Mouse (Mus musculus) liver, postnatal 0 days (tissue): ENCODE data around the gene Gm12695.
A peak's percentile ranks its signal among the peaks of the same experiment; 100 is the strongest.

Source experiments
- CTCF ChIP-seq: sonication (generic); IDR thresholded peaks from 2 replicates; pipeline ENCODE4 v1.5.1; 2016; ENCODE audit warnings: antibody characterized with exemption, low read depth
- EP300 ChIP-seq: IDR thresholded peaks from 2 replicates; pipeline ENCODE4 v1.6.1; 2016; ENCODE audit warnings: antibody characterized with exemption, low read depth, mild to moderate bottlenecking

GRCm38 (mm10) chr4:96799380-96800157 is 14.6 kb upstream of the Gm12695 start:
- TF ChIP-seq CTCF (peak; percentile 36), EP300 (no peak)
